Mouse (Mus musculus) kidney, postnatal 10 days (tissue): ENCODE measurements at regions not wholly inside any gene's neighbourhood (a gene's known extent, or its start where the extent isn't known, plus 50 kb on each side); places are given as distances from the start of the nearest gene placed in this dataset.

Source experiments
- DNase-seq: peaks from one replicate; pipeline ENCODE4 v3.0.0; 2021; ENCODE audit warnings: mixed read lengths

DNA sequence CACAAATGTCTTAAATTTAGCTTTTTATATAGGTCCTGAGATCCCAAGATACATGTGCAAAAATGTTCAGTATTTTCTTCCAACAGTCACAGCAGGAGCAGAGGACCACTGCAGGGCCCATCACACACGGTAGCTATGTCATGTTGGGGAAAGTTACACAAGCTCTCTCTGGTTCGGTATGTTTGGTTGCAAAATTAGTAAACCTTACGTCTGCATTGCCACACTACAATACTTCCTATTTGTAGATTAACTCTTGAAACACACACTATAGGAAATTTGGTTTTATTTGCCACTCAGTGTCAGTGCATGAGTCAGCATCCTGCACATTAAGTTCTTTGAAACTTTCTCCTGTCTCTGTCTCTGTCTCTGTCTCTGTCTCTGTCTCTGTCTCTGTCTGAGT is 82.0 kb downstream of the Cth start:
- DNase-seq: no peak

DNA sequence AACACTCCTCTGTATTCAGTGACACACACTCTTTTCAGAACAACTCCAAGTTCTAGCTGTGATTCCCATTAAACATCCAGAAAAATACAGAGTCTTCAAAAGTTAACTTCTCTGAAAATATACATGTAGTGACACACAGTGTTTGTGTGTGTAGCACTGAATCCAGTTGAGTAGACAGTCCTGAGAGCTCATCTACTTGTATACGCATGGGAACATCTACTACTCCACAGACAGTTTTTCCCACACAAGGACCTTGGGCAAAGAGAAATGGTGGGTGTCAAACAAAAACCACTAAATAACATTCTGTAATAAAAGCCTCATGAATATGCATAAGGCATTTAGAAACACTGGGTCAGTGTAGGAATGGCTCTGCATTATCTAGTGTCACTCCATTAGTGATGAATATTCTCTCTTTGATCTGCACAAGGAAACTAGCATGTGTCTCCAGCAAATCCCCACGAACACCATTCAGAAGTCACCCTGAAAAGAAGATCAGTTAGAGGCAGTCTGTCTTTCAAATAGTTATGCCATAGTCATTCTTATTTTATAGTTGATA is 83.6 kb downstream of the Cth start:
- DNase-seq: no peak

GRCm38 (mm10) chr3:157804307-157804706 is 120.6 kb downstream of the Cth start:
- no peak for DNase-seq

DNA sequence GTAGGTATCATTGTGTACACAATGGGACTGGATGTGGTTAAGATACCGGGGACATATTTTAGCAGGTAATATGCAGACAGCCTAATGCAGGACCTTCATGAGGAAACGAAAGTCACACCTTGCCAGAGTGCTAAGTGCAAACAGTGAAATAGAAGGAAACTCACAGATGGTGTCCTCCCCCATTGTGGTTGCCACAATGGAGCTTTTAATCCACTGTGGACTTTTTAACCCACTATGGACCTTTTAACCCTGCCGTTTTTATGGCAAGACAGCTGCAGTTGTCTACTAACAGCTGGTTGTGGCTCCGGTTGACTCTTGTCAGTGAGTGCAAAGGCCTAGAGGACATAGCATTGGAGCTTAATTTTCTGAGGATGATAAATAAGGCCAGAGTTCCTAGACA is 121.5 kb downstream of the Cth start:
- DNase-seq: no peak

DNA sequence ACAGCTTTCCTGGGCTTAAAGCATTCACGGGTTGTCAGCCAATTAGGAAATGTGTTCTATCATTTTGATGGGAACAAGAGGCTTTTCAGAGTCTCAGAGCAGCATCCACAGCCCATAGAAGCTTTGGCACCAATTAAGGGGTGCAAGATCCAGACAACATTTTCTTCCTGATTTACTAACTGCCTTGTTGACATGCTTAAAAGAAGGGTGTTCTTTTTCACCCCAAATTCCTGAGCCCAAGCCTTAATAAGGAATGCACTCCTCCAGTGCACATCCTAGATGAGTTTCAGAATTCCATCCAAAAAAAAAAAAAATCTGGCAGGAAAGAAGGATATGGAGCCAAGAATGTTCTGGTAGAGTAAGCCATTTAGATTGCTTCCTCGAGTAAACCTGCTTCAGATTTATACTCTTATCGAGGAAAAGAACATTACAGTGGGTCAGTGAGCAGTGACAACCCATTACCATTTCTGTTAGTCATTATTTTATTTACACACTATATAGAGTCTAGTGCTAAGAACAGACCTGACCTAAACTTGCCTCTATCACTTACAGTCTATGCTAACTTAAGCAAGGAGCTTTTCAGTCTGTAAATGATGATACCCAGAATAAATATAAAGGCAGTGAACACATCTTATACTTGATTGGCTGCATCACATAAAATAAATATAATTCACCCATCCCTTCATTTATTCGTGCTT is 137.2 kb downstream of the Cth start:
- DNase-seq: no peak

DNA sequence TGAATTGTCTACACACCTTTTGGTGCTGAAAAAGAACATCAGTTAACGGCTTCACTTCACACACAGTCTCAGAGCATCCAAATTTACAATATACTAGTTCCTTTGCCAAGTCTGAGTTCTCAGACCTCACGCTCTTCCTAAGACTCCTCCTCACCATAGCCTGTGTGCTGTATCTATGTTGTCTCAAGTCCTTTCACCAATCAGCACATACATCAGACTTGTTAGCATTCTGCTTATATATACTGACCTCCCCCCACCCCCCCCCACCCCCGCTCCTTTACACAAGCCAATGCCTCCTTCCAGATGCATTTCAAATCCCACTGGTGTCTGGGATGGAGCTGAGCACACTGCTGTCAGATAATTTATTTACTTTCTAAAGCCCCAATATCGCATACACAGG is 143.8 kb downstream of the Cth start:
- DNase-seq: no peak

- DNase-seq: no peak
Observed at GRCm38 (mm10) chr3:157777779-157778178, 147.1 kb downstream of the Cth start.

DNA sequence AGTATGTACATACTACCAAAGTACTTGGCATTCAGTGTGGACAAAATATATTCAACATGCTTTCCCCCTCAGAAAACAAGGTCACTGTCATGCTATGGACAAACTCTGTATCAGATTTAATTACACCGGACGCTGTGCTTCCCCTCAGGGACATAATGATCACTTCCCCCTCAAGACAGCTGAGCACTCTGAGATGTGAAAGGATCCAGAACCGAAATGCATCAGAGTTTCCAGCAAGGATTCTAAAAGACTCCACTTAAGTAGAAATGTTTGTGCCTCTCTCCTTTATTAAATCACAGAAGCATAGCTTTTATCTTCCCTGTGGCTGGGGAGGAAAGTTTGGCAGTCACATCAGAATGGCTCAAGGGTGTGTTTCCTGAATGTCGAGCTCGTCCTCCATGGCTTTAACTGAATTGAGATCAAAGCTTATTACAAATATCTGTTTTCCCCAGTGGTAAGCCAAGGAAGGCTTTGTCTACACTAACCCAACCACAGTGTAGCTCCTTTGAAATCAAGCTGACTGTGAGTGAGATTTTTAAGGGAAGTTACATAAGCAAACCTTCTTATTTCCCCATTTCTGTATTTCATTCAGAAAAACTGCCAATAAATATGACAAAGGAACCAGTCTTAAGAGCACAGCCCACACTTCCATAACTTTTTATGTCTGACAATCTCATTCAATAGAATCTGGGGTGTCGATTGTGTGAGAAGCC is 161.2 kb downstream of the Cth start:
- no peak for DNase-seq

DNA sequence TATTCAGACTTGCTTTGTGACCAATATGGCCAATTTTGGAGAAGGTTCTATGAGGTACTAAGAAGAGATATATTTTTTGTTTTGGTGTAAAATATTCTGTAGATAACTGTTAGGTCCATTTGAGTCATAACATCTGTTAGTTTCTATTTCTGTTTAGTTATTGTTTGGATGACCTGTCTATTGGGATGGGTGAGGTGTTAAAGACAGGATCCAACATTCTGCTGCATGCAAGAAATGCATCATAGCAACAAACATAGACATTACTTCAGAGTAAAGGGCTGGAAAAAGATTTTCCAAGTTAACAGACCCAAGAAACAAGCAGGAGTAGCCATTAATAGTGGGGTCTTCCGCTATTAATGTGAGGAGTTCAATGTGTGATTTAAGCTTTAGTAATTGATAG is 165.0 kb downstream of the Cth start:
- no peak for DNase-seq

- DNase-seq: no peak
Observed at GRCm38 (mm10) chr3:157754826-157755225, 170.1 kb downstream of the Cth start.

- no peak for DNase-seq
Observed at GRCm38 (mm10) chr3:157750266-157750665, 174.6 kb downstream of the Cth start.

- no peak for DNase-seq
Observed at GRCm38 (mm10) chr3:157748395-157749037, 176.4 kb downstream of the Cth start.

DNA sequence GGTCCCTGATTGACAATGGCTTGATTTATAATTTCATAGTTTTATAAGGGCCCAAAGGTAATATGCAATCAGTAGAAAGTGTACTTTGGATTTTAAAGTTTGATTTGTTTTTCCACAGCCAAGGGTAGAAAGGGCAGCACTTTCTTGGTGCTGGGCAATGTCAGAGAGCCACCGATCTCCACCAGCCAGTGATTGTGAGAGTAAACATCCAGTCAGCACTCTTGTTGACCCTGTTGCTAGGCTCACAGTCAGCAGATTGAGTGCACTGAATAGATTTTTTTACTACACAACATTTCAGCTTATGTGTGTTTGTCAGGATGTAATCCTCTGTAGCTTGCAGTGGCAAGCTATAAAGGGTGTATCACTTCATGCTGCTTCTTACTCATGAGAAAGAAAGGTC is 176.3 kb downstream of the Ptger3 start:
- DNase-seq: no peak

- no peak for DNase-seq
Observed at GRCm38 (mm10) chr3:157739628-157740294, 173.1 kb downstream of the Ptger3 start.

DNA sequence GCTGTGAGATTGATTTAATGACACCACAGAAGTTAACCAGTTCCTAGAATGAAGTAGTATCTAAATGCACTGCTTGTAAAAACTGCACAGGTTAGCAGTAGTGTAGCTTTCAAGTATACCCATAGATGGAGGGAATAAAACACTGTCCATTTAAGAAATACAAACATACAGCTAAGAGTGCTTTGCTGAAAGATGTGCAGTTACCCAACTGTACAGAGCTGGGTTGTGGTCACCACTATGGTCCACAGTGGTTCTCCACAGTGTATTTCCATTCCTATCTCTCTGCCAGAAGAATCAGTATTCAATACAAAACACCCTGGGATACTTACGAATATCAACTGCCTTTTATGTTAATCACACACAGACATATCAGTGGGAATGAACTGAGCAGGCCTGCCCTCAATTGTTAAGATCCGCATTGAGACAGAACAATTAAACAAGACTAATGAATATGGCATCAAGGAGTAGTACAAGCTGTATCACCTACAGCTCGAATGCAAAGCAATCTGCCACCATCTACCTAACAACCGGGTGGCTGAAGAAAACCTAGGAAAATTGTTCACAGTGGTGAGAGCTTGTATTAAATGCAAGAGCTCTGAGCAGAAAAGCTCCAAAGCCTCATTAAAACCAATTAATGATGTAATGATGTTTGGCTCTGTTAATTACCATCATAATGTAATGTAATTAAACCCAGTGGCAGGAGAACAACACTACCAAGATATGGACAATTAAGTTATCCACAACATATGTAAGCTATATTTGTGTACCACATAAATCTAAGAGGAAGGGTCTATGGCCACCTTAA is 165.6 kb downstream of the Ptger3 start:
- no peak for DNase-seq

- no peak for DNase-seq
Observed at GRCm38 (mm10) chr3:157729711-157730367, 163.1 kb downstream of the Ptger3 start.

- no peak for DNase-seq
Observed at GRCm38 (mm10) chr3:157724542-157724941, 157.8 kb downstream of the Ptger3 start.

GRCm38 (mm10) chr3:157723184-157723583 is 156.5 kb downstream of the Ptger3 start:
- DNase-seq: no peak

DNA sequence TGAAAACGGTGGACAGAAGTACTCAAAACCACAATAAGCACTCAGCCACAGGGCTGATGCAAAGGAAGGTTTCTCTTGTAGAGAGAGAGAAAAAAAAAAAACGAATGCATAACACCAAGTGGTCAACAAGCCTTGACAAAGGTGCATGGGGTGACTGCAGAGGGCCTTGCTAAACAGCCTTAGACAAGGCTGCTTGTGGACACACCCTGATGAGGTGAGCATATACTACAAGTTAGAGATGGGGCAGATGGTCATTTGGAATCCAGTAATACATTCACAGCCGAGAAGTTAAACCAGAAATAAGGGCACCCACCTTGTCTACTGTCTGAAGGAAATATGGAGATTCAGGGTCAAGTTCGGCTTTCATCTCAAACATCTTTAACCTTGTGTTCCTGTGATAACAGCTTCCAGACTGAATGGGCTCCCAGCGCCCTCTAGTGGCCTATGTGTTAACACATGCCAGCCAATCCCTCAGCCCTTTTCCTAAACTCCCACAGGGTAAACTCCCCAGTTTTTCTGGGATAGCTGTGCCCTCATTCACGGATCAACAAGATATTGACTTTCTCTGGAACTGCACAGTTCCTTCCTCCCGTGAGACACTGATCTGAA is 150.7 kb downstream of the Ptger3 start:
- DNase-seq: peak; percentile 84

DNA sequence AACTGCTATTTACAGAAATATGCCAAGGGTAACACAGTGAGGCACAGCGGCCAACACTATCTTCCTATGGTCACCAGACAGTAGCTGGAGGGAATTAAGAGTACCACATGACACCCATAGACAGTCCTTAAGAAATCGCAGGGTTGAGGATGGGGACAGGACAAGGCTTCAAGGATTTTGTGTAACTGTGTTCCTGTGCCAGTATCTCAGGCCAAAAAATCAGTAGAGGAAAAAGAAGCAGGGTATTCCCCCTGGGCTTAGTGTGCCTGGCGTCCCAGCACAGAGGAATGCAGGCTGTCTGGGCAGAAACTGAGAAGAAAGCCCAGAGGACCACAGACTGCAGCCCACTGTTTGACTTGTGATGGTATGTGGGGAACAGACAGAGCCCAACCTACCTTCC is 147.3 kb downstream of the Ptger3 start:
- DNase-seq: peak; percentile 9

DNA sequence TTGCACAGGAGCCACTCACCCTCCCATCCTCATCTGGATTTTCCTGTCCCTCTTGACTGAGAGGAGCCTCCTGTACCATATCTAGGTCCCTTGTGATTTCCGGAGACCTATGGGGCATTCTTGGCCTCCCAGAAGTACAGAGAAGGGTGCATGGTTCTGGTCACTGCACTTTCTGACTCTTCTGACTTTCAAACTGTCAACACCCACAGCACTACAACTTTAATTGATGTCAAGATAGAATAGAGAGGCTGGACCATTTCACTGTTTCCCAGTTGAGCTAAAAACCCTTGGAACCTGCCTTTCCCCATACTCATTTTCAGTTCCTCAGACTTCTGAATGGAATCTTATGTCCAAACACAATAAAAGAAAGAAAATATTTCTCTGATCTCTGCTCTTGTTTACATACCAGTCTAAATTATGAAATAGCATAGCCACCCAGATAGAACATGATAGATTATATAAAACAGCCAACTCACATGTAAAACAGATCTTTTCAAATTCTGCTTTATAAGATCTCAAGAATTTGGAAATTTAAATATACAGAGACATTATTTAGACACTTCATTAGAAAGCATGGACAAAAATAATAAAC is 144.2 kb downstream of the Ptger3 start:
- DNase-seq: no peak
